Mouse (Mus musculus) thymus, postnatal 4 days (tissue): ENCODE data around the gene Trex1.

Experiments used
- DNase-seq: peaks from one replicate; pipeline ENCODE4 v3.0.0; 2021

The Trex1 gene

GRCm38 (mm10) chr9:109009636-109010315, 49.8 kb downstream of the Trex1 start:
- DNase-seq = peak; percentile 43

- DNase-seq = no peak
These were observed 50.4 kb downstream of the Trex1 start for GRCm38 (mm10) chr9:109008994-109009635.

- DNase-seq = no peak
These were observed 51.5 kb downstream of the Trex1 start for GRCm38 (mm10) chr9:109008081-109008480.
